Mouse (Mus musculus) layer of hippocampus, adult 2 months (tissue): ENCODE data around the gene Igdcc3. TPM values are rescaled to one million over a fixed set of nuclear protein-coding genes. Genes with fewer than 3 reads are reported as not detected.
A peak's percentile ranks its signal among the peaks of the same experiment; 100 is the strongest.

Experiments
- DNase-seq, 2 experiments: peaks; one replicate each; pipeline ENCODE4 v3.0.0; 2022; ENCODE audit warnings: low spot score in 2 of 2
- H3K27ac ChIP-seq: fragments of 200-600 bp; 2 replicates; pipeline ENCODE4 v1.8.1; 2022
- H3K4me3 ChIP-seq: fragments of 200-600 bp; 2 replicates; pipeline ENCODE4 v1.8.1; 2022; ENCODE audit warnings: mild to moderate bottlenecking
- CTCF ChIP-seq: fragments of 200-600 bp; conservative IDR thresholded peaks from 2 replicates; pipeline ENCODE4 v1.8.1; 2022; ENCODE audit warnings: antibody characterized with exemption, mild to moderate bottlenecking, moderate library complexity
- long read RNA-seq, 2 experiments: library from polyadenylated mRNA; stranded (forward); transcript quantifications; one replicate each; pipeline ENCODE4 v2.0.0; 2021; ENCODE audit warnings: borderline mapping rate in 2 of 2
- total RNA-seq, 2 experiments: library from RNA; stranded (reverse); gene quantifications; 2 replicates each; pipeline ENCODE4 v1.2.3; 2021

The Igdcc3 gene
- total RNA-seq = 1 to 10 TPM; 3.5 to 4.9 TPM
- long read RNA-seq, experiment 1, partial matches to known transcripts = 1 of 7 reads
- long read RNA-seq, experiment 1, other reads (novel, unspliced or antisense) = 4 of 7 reads
- long read RNA-seq, experiment 2, partial matches to known transcripts = 0 of 2 reads
- long read RNA-seq, experiment 2, other reads (novel, unspliced or antisense) = 1 of 2 reads

- TF ChIP-seq CTCF = no peak
- Histone ChIP-seq H3K4me3 (peak within 1 kb of the TSS; percentile 81), H3K27ac (peak within 1 kb of the TSS; percentile 71)
- DNase-seq = no peak
Observed at GRCm38 (mm10) chr9:65140936-65141305, at the start of gene Igdcc3. Gene Igdcc3, plus strand, starts transcription at chr9:65141189.

- no peak overlapping the region for H3K4me3 ChIP-seq
- H3K27ac ChIP-seq = no peak overlapping the region
- no peak for TF ChIP-seq CTCF
- DNase-seq = peak; percentile 42 to 45
Observed at GRCm38 (mm10) chr9:65094237-65094636, 46.8 kb upstream of the Igdcc3 start.

- Histone ChIP-seq H3K4me3 (peak within 1 kb of the TSS; percentile 62), H3K27ac (peak within 1 kb of the TSS; percentile 88)
- no peak for DNase-seq
- TF ChIP-seq CTCF = no peak
Observed at GRCm38 (mm10) chr9:65100991-65101685, 39.9 kb upstream of the Igdcc3 start, which contains the start of gene Igdcc4. Gene Igdcc4, plus strand, starts transcription at chr9:65101486.

GRCm38 (mm10) chr9:65101686-65102376, 39.2 kb upstream of the Igdcc3 start:
- Histone ChIP-seq H3K27ac (peak overlapping the region; percentile 88), H3K4me3 (peak overlapping the region; percentile 62)
- no peak for TF ChIP-seq CTCF
- DNase-seq = peak in 1 of 2 experiments; percentile 32

- TF ChIP-seq CTCF = no peak
- H3K27ac ChIP-seq = peak overlapping the region; percentile 88
- DNase-seq = no peak
- H3K4me3 ChIP-seq = peak overlapping the region; percentile 62
Observed at GRCm38 (mm10) chr9:65102377-65103172, 38.4 kb upstream of the Igdcc3 start.

GRCm38 (mm10) chr9:65103173-65103752, 37.7 kb upstream of the Igdcc3 start:
- TF ChIP-seq CTCF = no peak
- peak overlapping the region; percentile 62 for H3K4me3 ChIP-seq

GRCm38 (mm10) chr9:65106821-65107220, 34.2 kb upstream of the Igdcc3 start:
- no peak overlapping the region for H3K4me3 ChIP-seq
- DNase-seq = no peak
- H3K27ac ChIP-seq = no peak overlapping the region
- TF ChIP-seq CTCF = no peak

More at GRCm38 (mm10) chr9:65103173-65103752, 37.7 kb upstream of the Igdcc3 start:
- DNase-seq = no peak
- peak overlapping the region; percentile 49 for H3K27ac ChIP-seq

- TF ChIP-seq CTCF = no peak
- Histone ChIP-seq H3K4me3 (no peak overlapping the region), H3K27ac (no peak overlapping the region)
- DNase-seq = no peak
Observed at GRCm38 (mm10) chr9:65107893-65108292, 33.1 kb upstream of the Igdcc3 start.

- peak overlapping the region; percentile 39 for H3K4me3 ChIP-seq
- TF ChIP-seq CTCF = no peak
- DNase-seq = peak in 1 of 2 experiments; percentile 70
Observed at GRCm38 (mm10) chr9:65109132-65110072, 31.6 kb upstream of the Igdcc3 start.

GRCm38 (mm10) chr9:65111698-65112097, 29.3 kb upstream of the Igdcc3 start:
- TF ChIP-seq CTCF = no peak
- Histone ChIP-seq H3K27ac (no peak overlapping the region), H3K4me3 (no peak overlapping the region)
- DNase-seq = no peak

More at GRCm38 (mm10) chr9:65109132-65110072, 31.6 kb upstream of the Igdcc3 start:
- peak overlapping the region; percentile 83 for H3K27ac ChIP-seq

GRCm38 (mm10) chr9:65113694-65114093, 27.3 kb upstream of the Igdcc3 start:
- DNase-seq = no peak
- Histone ChIP-seq H3K4me3 (no peak overlapping the region), H3K27ac (no peak overlapping the region)
- TF ChIP-seq CTCF = no peak

GRCm38 (mm10) chr9:65115891-65116290, 25.1 kb upstream of the Igdcc3 start:
- H3K4me3 ChIP-seq = no peak overlapping the region
- TF ChIP-seq CTCF = no peak
- no peak overlapping the region for H3K27ac ChIP-seq
- DNase-seq = no peak
